Mouse (Mus musculus) kidney, adult 8-10 months (tissue): Measurements from ENCODE around the gene Taf1b.

Experiments
- DNase-seq, 2 experiments: peaks; one replicate each; pipeline ENCODE4 v3.0.0; 2022

Gene Taf1b

DNA sequence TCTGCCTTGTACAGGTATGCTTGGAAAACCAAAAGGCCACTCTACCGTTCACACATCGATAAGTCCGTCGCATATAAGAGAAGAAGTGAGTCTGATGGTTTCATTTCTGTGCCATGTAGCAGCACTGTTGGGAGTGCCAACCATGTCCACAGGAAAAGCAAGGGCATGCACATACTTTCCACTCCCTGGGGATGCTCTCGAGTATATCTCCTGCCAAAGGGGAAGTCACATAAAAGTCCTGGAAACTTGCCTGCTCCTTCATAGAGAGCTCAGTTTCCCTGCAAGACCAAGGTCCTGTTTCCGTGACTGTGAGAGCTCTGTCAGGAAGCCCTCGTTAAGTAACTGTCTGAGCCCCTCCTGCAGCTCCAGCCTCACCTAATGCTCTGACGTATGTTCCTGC lies 57.8 kb downstream of the Taf1b start:
- DNase-seq = no peak

DNA sequence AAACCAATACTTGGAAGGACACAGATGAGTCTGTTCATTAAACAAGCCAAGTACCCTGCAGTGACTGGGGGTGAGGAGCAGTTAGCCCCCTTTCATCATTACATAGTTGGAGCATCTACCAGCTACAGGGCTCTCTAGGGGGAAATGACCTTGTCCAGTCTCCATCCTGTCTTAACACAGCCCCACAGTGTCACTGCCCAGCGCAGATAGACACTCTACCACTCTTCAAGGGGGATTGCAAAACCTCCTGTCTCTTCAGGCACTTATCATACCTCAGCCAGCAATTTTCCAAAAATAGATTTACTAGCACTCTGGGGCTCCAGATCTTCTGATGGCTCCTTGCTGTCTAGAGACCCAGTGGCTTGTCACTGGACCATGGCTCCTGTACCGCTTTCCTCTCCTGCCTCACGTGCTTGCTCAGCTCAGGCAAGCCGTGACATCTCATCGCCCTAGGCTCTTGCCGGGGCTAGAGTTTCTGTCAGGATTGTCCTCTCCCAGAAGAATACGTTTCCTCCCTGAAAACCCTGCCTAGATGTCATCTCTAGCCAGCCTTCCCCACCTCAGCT lies 65.3 kb downstream of the Taf1b start:
- DNase-seq = no peak

DNA sequence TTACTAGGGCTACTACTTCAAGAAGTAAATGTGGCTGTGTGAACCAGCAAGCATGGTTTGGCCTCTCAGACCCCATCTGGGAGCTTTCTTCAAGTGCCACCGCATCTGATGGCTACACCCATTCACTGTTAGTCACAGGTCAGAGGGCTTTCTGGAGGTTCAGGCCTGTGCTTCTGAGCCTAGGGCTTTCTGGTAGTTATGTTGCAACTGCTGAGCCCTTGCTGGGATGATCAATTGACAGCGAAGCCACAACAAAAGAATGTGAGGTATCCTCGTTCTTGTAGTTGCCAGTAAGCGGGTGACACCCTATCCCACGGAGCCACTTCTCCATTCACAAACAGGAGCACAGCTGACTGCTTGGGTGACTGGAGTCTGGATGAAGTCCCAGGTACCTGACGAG lies 67.2 kb downstream of the Taf1b start:
- DNase-seq = no peak

DNA sequence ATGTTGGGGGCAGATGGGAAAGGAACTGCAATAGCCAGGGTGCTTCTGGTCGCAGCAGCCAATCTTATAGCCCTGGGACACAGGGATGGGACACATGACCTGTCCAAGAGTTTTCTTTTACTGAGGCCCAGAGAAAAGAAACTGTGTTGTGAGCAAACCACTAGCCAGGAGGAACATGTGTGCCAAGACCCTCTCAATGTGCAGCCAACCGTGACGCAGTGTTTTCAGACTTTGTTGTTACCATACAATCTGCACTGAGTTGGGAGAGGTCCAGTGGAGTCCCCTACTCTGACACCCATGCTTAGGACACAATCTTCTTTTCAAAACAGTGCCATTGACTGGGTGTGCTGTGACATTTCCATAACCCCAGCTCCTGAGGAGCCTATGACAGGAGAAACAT lies 69.4 kb downstream of the Taf1b start:
- no peak for DNase-seq

DNA sequence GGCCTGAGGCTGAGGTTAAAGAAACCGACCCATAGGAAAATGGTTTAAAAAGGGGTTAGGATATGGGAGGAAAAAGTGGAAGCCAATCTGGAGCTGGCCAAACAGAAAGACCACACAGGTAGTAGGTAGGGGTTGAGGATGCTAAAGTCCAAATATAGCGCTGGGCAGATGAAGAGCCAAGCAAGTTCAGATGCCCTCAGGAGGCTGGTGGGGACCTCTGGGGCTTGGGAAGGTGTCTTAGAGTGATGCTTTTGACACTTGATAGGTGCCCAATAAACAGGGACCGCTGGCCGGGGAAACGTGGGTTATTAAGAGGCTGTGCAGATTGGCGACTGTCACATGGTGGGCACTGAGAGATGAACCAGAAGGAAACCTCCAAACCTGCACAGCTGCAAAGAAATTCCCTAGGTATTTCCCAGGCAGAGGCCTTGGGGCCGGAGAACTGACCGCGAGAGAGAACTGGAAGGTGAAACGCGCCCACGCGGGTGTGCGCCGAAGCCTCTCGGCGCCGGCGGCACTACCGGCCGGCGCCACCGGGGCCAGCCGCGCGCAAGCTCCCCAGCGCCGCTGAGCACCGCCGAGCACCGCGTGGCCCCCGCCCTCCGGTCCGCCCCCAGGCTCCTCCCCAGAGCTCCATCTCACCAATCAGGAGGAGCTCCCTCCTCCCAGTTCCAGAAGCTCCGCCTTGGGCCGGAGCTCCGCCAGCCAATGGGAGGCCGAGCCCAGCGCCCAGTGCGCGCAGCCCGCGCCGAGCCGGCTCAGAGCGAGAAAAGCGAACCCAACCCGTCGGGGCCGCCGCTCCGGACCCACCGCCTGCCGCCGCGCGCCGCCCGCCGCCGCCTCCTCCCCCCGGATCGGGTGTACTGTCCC lies 73.6 kb downstream of the Taf1b start, which contains the start of gene Grhl1:
Grhl1 (plus strand) TSS at position 761 of the 870 bp plus-strand sequence.
- peak; percentile 94 to 95 for DNase-seq

DNA sequence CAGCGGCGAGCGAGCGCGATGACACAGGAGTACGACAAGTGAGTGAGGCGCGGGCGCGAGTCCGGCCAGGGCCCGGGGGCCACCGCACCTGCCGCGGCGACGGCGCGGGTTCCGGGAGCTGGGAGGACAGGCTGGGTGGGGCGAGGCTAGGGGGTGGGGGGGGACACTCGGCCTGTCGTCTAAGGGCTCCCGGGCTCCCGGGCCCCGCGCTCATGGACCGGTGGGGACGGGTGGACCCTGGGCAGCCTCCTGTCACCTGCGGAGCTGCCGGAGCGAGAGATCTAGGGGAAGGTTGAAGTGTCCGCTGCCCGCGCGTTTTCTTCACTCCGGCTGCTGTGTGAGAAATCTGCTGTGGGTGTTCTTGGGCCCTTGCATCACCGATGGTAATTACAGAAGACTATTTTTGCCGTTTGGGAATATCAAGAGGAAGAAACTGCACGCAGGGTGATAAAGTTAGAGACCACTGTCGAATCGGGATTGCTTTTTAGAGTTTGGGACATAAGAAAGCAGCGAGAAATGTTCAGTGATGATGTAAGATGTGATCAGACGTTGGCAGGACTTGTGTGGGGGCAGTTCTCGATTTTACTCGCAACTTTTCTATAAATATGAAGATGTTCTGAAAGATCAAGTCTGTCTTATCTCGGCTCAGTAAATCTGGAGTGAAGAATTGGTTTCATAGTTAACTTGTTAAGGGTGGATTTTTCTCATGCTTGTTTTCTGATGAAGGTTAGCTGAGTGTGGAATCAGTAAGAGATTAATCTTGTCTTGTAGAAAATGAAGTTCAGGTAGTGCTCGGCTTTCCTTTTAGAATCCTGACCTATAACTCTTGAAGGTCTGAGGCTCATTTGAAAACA lies 74.5 kb downstream of the Taf1b start:
- peak in 1 of 2 experiments; percentile 11 for DNase-seq

DNA sequence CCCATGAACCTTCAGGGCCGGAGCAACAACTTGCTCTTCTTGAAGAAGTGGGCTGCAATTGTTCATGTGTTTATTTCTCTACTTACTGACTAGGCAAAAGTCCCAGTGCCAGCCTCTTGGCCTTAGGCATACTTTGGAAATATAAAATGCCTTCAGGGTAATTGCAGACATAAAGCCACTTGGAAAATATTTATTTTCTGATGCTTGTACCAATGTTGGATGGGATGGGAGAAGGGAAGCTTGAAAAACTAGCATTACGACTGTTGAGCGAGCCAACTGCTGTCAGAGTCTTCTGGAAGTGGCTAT lies 75.1 kb downstream of the Taf1b start:
- DNase-seq = no peak

DNA sequence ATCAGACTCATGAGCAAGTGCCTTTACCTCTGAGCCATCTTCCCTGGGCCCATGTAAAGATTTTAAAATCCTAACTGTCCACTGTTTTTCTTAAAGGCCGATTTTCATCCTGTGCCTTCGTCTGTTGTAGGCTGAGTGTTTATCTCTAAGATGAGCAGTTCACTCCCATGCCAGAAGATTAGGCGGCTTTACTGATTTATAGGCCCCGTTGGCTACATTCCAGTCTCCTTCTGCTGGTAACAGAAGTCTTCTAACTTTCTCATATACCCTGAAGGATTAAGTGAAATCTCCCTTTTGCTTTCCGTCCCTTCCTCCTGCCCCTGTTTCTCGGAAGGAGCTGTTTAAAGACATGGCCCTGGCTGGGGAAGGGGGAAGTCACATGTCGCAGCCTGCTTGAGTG lies 76.7 kb downstream of the Taf1b start:
- no peak for DNase-seq

DNA sequence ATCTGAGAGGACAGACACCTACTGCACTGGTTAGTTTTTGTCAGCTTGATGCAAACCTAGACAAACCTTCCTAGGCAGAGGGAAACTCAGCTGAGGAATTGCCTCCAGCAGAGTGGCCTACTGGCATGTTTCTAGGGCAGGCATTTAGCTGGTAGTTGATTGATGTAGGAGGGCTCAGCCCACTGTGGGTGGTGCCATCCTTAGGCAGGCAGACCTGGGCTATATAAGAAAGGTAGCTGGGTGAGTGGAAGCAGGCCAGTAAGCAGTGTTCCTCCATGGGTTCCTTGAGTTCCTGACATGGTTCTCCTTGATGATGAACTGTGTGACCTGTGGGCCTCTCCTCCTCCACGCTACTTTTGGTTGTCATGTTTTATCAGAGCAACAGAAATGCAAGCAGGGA lies 82.3 kb downstream of the Taf1b start:
- DNase-seq = no peak

DNA sequence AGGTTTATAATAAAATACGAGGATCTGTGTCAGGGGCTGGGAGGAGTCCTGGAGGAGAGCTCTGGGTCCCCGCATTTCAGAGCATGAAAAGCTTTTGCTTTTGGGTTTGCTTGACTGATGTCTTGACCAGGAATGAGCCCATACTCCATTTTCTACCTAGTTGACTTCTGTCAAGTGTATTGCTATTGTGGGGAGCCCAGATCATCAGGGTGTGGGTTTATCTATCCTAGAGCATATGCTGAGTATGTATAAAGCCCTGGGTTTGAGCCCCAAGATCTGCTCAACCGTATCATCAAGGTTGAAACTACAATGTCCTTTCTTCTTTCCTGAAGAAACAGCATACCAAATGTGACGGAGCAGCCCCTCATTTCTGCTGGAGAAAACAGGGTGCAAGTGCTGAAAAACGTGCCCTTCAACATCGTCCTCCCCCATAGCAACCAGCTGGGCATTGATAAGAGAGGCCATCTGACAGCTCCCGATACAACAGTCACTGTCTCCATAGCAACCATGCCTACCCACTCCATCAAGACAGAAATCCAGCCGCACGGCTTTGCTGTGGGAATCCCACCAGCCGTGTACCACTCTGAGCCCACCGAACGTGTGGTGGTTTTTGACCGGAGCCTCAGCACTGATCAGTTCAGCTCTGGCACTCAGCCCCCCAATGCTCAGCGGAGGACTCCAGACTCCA lies 83.0 kb downstream of the Taf1b start:
- DNase-seq = no peak

DNA sequence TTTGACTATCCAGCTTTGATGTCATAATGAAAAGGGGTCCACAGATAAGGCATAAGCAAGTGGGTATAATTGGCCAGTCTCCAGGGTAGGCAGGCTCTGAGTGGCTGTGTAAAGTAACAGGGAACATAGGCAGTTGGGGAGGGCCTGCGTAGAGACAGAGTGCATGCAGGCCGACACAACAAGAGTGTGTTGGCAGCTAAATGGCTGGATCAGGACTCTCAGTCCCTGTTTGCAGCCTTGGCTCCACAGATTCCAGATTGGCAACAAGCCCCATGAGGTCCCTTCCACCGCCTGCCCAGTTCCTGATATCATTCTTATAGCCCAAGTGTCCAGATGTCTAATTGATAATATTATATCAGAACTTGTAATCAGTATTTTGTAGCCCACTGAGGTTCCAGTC lies 85.5 kb downstream of the Taf1b start:
- no peak for DNase-seq

DNA sequence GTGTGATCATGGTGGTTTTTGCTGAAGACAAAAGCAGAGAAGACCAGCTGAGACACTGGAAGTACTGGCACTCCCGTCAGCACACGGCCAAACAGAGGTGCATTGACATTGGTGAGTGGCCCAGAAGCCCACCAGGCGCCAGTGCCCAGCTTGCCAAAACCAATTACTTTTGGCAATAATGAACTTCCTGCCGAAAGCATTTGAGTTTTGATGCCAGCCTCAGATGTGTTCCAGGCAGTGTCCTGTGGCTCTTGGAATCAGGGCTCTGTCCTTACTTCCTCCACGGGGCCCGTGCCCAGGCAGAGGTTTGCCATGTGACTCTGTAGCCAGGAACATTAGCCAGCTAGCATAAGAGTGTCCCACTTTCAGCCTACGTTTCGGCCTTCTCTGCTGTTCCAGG lies 86.7 kb downstream of the Taf1b start:
- DNase-seq = no peak

DNA sequence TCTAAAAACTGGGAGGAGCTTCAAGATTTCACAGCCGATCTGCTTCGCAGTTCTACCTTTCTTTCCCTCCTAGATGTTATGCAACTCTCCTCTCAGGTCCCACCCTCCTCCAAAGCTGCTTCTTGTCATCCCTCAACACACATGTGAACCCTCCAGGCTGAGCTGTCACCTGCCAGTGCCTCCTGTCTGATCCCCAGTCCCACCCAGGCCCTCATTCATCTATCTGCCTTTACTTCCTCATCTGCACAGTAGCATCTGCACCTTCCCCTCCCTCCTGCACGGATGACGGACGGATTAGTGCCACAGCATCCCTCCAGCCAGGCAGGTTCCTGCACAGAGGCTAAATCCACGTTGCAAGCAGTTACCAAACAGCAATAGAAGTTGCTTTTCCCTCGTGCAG lies 88.0 kb downstream of the Taf1b start:
- DNase-seq = no peak

DNA sequence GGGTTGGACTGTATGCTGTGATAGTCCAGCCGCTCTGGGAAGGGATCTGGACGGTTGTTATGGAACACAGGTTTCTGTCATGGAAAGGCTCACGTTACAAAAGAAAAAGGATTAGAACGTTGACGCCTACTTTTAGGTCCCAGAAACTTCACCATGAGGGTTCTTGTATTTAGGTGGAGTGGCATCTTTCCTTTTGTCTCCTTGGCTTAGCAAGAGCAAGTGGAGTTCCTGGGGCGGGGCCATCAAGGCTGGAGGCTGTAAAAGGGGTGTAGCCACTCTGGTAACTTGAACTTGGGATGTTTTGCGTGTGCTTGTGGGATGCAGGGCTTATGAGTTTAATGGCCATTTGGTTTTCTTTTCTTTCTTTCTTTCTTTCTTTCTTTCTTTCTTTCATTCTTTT lies 92.2 kb downstream of the Taf1b start:
- no peak for DNase-seq

DNA sequence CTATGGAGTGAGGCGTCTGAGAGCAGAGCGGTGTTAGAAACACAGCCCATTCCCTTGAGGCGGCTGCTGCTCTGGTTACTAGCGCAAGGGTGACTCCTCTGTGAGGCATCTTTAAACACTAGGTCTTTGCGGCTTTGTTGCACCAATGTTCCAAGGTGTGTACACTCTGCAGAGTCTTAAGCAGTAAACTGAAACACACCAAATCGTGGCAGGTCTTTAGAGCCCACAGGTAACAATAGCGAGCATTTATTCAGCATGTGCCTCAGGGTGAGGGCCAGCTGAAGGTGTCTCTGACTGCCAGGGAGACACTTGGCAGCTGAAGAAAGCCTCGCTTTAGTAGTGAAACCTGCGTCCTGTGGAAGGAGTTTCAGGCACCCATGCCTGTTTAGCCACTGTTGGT lies 93.9 kb downstream of the Taf1b start:
- no peak for DNase-seq

DNA sequence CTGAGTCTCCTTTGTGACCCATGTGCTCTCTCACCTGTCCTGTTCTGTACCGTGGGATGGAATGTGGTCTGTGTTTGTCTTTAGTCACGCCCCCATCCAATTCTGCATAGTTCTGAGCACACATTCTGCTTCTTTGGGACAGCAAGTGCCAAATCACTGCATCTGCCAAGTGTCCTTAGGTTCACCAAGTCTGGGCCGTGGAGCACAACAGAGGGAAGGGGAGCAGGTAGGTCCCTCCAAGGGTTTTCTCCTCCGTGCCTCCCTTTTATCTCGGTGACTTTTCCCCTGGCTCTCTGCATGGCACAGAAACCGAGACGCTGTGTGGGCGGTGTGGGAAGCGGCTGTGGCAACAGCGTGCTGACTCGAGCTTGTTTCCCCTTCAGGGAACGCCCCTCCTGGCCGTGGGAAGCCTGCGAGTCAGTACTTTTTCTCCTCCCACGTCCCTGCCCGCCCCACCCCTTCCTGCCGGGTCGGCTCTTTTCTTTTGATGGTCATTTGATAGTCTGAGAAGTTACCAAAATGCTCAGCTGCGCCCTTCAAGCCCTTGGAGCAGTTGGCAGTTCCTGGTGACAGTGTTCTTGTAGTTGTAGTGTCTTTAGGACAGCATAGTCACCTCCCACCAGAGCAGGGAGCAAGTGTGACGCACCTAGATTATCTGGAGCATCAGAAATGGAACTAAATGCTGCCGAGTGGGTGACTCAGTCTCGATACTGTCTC lies 95.0 kb downstream of the Taf1b start:
- peak; percentile 52 to 58 for DNase-seq

DNA sequence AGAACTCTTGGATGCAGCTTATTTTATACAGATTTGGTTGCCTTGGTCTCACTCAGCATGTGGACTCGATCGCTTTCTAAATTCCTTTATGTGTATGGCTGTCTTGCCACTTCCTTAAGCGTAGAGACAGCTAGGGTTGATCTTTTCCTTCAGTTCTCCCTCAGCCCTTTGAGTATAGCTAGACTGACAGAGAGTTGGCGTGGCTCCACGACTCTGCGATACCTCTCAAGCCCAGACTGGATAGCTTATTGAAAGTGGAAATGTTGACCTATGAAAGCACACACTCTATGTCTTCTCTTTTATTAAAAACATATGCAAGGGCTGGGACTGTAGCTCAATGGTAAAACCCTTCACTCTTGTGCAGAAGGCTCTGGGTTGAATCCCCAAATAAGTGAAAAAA lies 99.2 kb downstream of the Taf1b start:
- no peak for DNase-seq

DNA sequence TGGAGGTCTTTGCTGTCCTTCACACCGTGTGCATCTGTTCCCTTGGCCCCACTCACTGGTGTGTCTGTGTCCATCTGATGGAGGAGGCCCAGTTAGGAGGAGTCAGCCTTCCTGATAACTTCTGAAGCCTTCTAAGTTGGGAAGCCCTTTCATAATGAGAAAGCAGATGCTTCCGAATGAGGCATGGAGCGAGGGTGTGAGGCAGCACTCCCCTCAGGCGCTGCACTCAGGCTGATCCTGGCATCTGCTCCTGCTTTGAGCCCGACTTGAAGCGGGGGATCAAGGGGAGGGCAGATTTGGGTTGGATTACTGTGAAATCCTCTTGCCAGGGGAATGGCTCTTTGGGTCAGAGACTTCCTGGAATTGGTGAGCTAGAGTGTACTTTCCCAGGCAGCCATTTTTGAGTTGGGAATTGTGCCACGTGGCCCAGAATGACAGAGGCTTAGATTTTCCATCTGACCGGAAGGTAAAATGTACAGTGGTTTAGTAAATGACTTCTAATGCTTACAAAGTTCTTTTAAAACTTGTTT lies 101.3 kb downstream of the Taf1b start:
- no peak for DNase-seq

DNA sequence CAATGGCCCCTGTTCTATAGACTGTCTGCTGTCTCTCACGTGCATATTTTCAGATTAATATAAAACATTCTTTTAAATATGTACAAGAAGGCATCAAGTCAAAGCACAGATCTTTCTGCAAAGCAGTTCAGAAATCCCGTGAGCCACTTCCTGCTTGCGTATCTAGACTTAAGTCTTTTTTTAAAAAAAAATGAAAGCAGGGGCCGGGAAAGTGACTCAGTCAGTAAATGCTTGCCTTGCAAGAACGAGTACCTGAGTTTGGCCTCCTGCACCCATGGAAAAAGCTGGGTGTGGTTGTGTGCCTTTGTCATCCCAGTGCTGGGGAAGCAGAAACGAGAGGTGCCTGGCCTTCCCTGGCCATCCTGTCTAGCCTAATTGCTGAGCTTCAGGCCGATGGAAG lies 101.9 kb downstream of the Taf1b start:
- DNase-seq = no peak

DNA sequence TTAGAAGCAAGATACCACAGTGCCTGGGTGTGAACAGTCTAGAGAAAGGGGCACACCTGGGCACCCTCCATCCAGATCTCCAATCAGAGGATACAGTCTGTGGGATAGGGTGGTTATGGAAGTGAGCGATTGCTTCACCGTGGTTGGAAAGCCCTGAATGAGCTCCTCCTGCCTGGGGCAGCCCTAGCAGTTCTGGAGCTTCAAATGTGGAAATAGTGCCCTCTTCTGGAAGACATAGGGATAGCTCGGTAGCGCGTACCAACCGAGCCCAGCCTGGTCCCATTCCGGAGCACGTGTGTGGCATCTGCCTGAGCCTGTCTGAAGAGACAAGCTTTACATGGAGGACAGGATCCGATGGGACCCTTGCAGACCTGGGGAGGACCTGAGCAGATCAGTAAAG lies 102.6 kb downstream of the Taf1b start:
- peak; percentile 67 to 81 for DNase-seq

DNA sequence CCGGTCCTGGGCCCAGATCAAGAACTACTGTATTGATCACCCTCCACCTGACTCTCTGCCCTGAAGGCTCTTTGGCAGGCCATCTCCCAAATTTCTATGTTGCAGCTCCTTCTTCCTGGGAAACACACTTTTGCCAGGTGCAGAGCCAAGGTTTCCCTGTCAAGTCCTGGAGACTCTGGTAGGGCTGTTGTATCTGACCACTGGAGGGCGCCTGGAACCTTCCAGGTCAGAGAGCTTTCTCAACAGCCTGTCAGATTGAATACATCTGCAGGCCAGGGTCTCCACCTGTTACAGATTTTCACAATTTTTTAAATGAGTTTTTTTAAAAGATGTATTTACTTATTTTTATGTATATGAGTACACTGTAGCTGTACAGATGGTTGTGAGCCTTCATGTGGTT lies 105.1 kb downstream of the Taf1b start:
- peak; percentile 61 to 84 for DNase-seq

DNA sequence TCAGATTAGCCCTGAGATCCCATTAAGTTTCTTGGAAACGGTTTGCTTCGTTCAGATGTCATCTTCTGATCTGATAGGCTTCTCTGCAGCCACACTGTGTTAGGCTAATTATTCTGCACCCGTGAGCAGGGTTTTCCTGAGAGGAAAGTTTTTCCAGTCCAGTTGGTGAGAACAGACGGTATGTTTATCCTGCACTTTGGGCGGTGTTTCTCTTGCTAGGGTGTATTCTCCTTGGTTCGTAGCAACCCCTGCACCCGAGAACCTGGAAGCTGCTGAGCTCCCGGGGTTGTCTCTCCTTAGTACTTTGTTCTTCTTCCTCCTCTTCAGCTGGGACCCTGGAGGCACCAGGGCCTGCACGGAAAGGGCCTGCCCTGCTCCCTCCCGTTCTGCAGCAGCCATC lies 108.0 kb downstream of the Taf1b start:
- DNase-seq = no peak
